Mouse (Mus musculus) stomach, postnatal 0 days (tissue): ENCODE measurements around the gene Uba52. TPM values are rescaled to one million over a fixed set of nuclear protein-coding genes. Genes with fewer than 3 reads are reported as not detected.

Experiments
- ATAC-seq: fragments of 200-750 bp; cut with Nextera tagmentation; 2 replicates; pipeline ENCODE4 v1.8.0; 2017; ENCODE audit not compliant: low FRiP score, low TSS enrichment
- DNase-seq: peaks from one replicate; pipeline ENCODE4 v3.0.0-alpha.2; 2016; ENCODE audit warnings: low spot score
- H3K27ac ChIP-seq: fragments of 300-500 bp; sonication (generic); replicated peaks from 2 replicates; pipeline ENCODE4 v1.5.1; 2014; ENCODE audit warnings: mild to moderate bottlenecking, control low read depth
- H3K27me3 ChIP-seq: fragments of 300-500 bp; sonication (generic); 2 replicates; pipeline ENCODE4 v1.6.1; 2014; ENCODE audit warnings: low read length; ENCODE audit not compliant: control insufficient read depth, insufficient read depth
- H3K36me3 ChIP-seq: fragments of 300-500 bp; sonication (generic); 2 replicates; pipeline ENCODE4 v1.6.1; 2014; ENCODE audit warnings: low read length, mixed read lengths; ENCODE audit not compliant: control insufficient read depth, insufficient read depth
- H3K4me1 ChIP-seq: fragments of 300-500 bp; sonication (generic); replicated peaks from 2 replicates; pipeline ENCODE4 v1.6.1; 2014; ENCODE audit warnings: antibody characterized with exemption; ENCODE audit not compliant: control insufficient read depth, insufficient read depth
- H3K4me2 ChIP-seq: fragments of 300-500 bp; sonication (generic); replicated peaks from 2 replicates; pipeline ENCODE4 v1.6.1; 2014; ENCODE audit warnings: low read depth, mild to moderate bottlenecking, control low read depth, moderate library complexity
- H3K4me3 ChIP-seq: fragments of 300-500 bp; sonication (generic); 2 replicates; pipeline ENCODE4 v1.5.1; 2014; ENCODE audit warnings: low read depth, low read length, control low read depth
- H3K9ac ChIP-seq: fragments of 300-500 bp; sonication (generic); 2 replicates; pipeline ENCODE4 v1.6.1; 2014; ENCODE audit warnings: mild to moderate bottlenecking, low read length, control low read depth, mixed read lengths
- H3K9me3 ChIP-seq: fragments of 300-500 bp; sonication (generic); 2 replicates; pipeline ENCODE4 v1.6.1; 2016; ENCODE audit warnings: low read length; ENCODE audit not compliant: control insufficient read depth
- CTCF ChIP-seq: IDR thresholded peaks from 2 replicates; pipeline ENCODE4 v1.5.1; 2016; ENCODE audit warnings: antibody characterized with exemption, low read depth, mild to moderate bottlenecking, moderate library complexity
- EP300 ChIP-seq: optimal IDR thresholded peaks from 2 replicates; pipeline ENCODE3; 2016; ENCODE audit warnings: antibody characterized with exemption
- WGBS: fragments of 180-500 bp; shearing (Covaris S2); extraction: QIAGEN DNeasy Blood & Tissue Kit; methylation state at CpG from one replicate; pipeline ENCODE4 v1.1.7; 2014; 5-methylcytosine and 5-hydroxymethylcytosine counted together
- polyA plus RNA-seq: library from polyadenylated mRNA; unstranded; fragments of >200 nt; fragmentation: Nextera tagmentation; extraction: Ambion mirVana; gene quantifications from 2 replicates; pipeline ENCODE4 v1.2.1, GENCODE M21; 2015

Uba52 gene
- polyA plus RNA-seq = 951 and 966 TPM in 2 replicates

DNA sequence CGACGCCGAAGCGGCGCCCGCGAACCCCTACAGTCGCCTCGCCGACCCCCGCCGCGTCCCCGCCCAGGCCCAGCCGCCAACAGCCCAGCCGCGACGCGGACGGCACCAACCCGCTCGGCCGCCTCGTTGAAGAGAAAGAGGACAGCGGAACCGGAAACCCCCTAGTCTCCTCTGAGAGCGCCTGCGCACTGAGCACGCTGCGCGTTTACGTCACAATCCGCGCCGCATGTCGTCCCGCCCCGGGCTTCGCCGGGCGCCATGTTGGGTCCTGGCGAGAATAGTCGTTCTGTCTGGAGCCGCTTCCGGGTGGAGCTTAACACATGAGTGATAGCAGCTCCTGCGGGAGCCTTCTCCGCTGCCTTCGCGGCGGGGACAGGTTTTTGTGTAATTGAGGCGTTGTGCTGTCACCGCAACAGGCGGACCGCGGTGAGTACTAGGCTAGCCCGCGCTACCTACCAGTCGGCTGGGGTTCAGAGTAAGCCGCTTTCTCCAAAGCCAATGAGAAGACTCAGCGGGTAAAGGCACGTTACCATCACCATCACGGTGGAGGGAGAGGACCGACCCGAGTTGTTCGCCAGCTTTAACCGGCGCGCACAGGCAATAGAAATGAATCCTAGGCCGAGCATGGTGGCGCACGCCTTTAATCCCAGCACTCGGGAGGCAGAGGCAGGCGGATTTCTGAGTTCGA lies at the start of gene Uba52:
Gene Uba52 (minus strand): TSS at position 574 of the 688 bp plus-strand sequence.
- Histone ChIP-seq H3K4me2 (peak within 1 kb of the TSS; percentile 95), H3K36me3 (peaks cover 19% of the 10 kb centered on the region; the same call in 1 of the 2 replicates), H3K9me3 (no peaks in the 10 kb centered on the region), H3K27me3 (no peaks in the 10 kb centered on the region), H3K4me1 (peaks cover 3% of the 10 kb centered on the region), H3K4me3 (peak within 1 kb of the TSS; percentile 93), H3K9ac (peak within 1 kb of the TSS; percentile 96), H3K27ac (peak within 1 kb of the TSS; percentile 94)
- TF ChIP-seq CTCF (no peak), EP300 (no peak)
- DNase-seq = peak; percentile 97
- peak; percentile 89 for ATAC-seq
- 1% methylated on average over 73 of the region's 74 CpGs for WGBS

DNA sequence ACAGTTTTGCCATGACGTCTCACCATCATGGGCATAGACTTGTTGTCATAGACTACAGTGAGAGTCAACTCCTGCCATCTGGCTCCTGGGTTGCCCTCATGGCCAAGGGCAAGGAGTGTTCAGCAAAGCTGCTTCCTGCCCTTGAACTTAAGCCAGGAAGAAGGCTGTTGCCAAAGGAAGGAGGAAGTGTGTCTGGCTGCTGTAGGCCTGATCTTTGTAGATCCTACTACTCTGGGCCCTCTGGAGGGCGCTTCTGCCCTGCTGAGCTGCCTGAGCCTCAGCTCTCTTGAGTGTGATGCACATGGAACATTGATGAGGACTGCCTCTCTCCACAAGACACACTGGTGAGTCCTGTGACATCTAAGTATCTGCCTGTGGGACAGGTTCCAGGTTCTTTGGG lies 49.5 kb upstream of the Uba52 start:
- H3K27ac ChIP-seq = 0 out of 2 replicates have a peak overlapping the region, but pooled peaks have one; percentile 3
- H3K9me3 ChIP-seq = no peaks in the 10 kb centered on the region
- ATAC-seq (peak; percentile 41; the same call in 1 of the 2 replicates), DNase-seq (peak; percentile 26)
- no peak overlapping the region for H3K4me3 ChIP-seq
- peaks cover 2% of the 10 kb centered on the region; the same call in 1 of the 2 replicates for H3K36me3 ChIP-seq
- TF ChIP-seq CTCF (peak; percentile 68), EP300 (no peak)
- H3K4me2 ChIP-seq = no peak overlapping the region
- 65% methylated on average over 2 of the region's 2 CpGs for WGBS
- H3K4me1 ChIP-seq = peaks cover 18% of the 10 kb centered on the region
- H3K9ac ChIP-seq = no peak overlapping the region
- H3K27me3 ChIP-seq = no peaks in the 10 kb centered on the region

DNA sequence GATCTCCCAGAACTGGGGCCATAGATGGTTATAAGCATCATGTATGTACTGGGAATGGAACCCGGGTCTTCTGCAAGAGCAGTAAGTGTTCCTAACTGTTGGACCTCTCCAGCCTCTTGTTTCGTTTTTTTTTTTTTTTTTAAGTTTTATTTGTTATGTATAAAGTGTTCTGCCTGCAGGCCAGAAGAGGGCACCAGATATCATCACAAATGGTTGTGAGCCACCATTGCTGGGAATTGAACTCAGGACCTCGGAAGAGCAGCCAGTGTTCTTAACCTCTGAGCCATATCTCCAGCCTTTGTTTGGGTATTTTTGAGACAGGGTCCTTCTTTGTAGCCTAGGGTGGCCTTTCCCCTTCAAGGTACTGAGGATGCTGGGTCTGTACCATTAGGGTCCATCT lies 48.4 kb upstream of the Uba52 start:
- 65% methylated on average over 3 of the region's 3 CpGs for WGBS
- DNase-seq (no peak), ATAC-seq (no peak)

DNA sequence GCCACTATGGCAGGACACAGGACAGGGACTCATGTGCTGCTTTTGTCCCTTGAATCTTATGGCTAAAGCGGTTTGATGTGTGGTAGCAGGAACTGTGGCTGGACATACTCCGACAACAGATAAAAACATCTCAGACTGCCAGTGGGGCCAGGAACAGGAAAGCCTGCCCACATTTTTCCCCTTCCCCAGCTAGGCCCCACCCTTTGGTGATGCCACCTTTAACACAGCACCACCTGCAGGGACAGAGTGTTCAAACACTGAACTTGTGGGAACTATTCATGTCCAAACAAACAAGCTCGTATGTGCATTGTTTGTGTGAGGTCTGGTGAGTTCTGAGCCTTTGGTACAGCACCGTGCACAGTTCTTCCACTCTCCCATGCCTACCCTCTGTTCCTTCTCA lies 47.7 kb upstream of the Uba52 start:
- DNase-seq (no peak), ATAC-seq (no peak)
- WGBS = 56% methylated on average over 4 of the region's 4 CpGs
- H3K27me3 ChIP-seq = no peaks in the 10 kb centered on the region
- H3K9ac ChIP-seq = no peak overlapping the region
- peaks cover 2% of the 10 kb centered on the region; the same call in 1 of the 2 replicates for H3K36me3 ChIP-seq
- H3K4me2 ChIP-seq = no peak overlapping the region
- no peak overlapping the region for H3K27ac ChIP-seq
- H3K4me1 ChIP-seq = peaks cover 21% of the 10 kb centered on the region
- H3K4me3 ChIP-seq = no peak overlapping the region
- no peaks in the 10 kb centered on the region for H3K9me3 ChIP-seq
- TF ChIP-seq EP300 = no peak
- TF ChIP-seq CTCF = peak; percentile 55

More for the DNA sequence above, 48.4 kb upstream of the Uba52 start:
- no peak overlapping the region for H3K4me3 ChIP-seq
- H3K4me1 ChIP-seq = peaks cover 16% of the 10 kb centered on the region
- peak; percentile 59 for TF ChIP-seq CTCF
- no peak for TF ChIP-seq EP300
- H3K9ac ChIP-seq = no peak overlapping the region
- H3K27me3 ChIP-seq = no peaks in the 10 kb centered on the region
- H3K27ac ChIP-seq = no peak overlapping the region
- no peaks in the 10 kb centered on the region for H3K9me3 ChIP-seq
- H3K4me2 ChIP-seq = no peak overlapping the region
- peaks cover 2% of the 10 kb centered on the region; the same call in 1 of the 2 replicates for H3K36me3 ChIP-seq

DNA sequence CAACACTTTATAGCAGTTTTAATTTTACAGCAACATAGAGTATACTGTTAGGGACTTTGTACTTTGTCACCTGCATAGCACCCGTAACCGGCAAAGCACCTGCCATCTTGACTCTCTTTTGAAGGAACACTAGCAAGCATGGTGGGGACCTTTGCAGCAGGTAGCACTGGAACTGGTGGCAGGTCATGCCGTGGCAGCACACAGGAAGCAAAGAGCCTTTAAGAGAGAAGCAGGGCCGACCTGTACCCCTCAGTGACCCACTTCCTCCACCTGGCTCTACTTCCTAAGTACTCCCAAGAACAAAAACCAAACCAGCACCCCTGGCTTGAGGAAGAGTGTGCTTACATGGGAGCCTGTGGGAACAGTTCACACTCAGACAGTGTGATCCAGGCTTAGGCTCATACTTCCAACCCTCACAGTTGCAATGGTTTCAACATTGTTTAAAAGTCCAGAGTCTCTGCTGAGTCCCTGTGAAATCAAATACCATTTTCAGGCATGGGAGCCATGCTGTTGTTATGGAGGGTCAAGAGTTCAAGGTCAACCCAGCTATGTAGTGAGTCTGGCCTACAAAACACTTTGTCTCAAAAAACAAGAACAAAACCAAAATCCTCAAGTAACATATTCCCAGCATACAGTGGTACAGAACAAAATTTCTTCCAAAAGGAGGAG lies 44.6 kb upstream of the Uba52 start:
- peaks cover 8% of the 10 kb centered on the region for H3K4me1 ChIP-seq

DNA sequence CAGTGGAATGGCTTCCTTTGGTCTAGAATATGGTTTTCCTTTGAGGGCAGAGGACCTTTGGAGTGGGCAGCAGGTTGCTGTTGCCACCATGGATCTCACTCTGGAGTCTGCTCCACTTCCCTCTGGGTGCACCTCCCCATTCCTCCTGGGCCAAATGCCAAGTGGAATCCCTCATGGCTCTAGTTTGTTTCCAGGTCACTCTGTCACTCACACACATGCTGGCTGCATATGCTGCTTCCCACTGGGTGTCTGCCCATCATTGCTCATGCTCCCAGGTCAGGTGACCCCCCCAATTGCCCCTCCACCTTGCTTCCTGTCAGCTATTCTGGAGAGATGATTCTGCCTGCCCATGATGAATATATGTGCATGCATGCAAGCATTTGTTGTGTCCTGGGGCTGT lies 43.1 kb upstream of the Uba52 start:
- Histone ChIP-seq H3K4me1 (peaks cover 8% of the 10 kb centered on the region), H3K4me2 (no peak overlapping the region), H3K27ac (0 out of 2 replicates have a peak overlapping the region, but pooled peaks have one; percentile 53), H3K9me3 (no peaks in the 10 kb centered on the region), H3K36me3 (peaks cover 2% of the 10 kb centered on the region; the same call in 1 of the 2 replicates), H3K9ac (no peak overlapping the region), H3K4me3 (no peak overlapping the region), H3K27me3 (no peaks in the 10 kb centered on the region)
- ATAC-seq (no peak; the same call in 1 of the 2 replicates), DNase-seq (peak; percentile 51)
- TF ChIP-seq EP300 = no peak
- no peak for TF ChIP-seq CTCF

More for the DNA sequence above, 44.6 kb upstream of the Uba52 start:
- no peak overlapping the region for H3K9ac ChIP-seq
- H3K36me3 ChIP-seq = peaks cover 2% of the 10 kb centered on the region; the same call in 1 of the 2 replicates
- 86% methylated on average over 4 of the region's 4 CpGs for WGBS
- no peak overlapping the region for H3K4me2 ChIP-seq
- no peaks in the 10 kb centered on the region for H3K27me3 ChIP-seq
- no peaks in the 10 kb centered on the region for H3K9me3 ChIP-seq
- no peak for TF ChIP-seq CTCF
- TF ChIP-seq EP300 = no peak
- no peak for ATAC-seq
- no peak for DNase-seq
- H3K27ac ChIP-seq = no peak overlapping the region
- no peak overlapping the region for H3K4me3 ChIP-seq
